Mouse (Mus musculus) embryonic facial prominence, embryonic 11.5 days (tissue): Measurements from ENCODE around the gene Tas2r107. TPM values are rescaled to one million over a fixed set of nuclear protein-coding genes. Genes with fewer than 3 reads are reported as not detected.
"Not testable (repeated sequence)": the region's sequence is repeated elsewhere in the genome, so short reads cannot be mapped to it uniquely, and the experiment has no call there.

Source experiments
- ATAC-seq: fragments of 200-750 bp; cut with Nextera tagmentation; replicated peaks from 2 replicates; pipeline ENCODE4 v1.8.0; 2017; ENCODE audit warnings: low read depth; ENCODE audit not compliant: insufficient number of reproducible peaks, low FRiP score, low TSS enrichment
- DNase-seq: peaks from one replicate; pipeline ENCODE4 v3.0.0-alpha.2; 2015; ENCODE audit warnings: low spot score
- H3K27ac ChIP-seq: fragments of 300-500 bp; sonication (generic); replicated peaks from 2 replicates; pipeline ENCODE4 v1.5.1; 2014; ENCODE audit warnings: mild to moderate bottlenecking, low read depth, low read length, control low read depth
- H3K27me3 ChIP-seq: fragments of 300-500 bp; sonication (generic); 2 replicates; pipeline ENCODE4 v1.6.1; 2014; ENCODE audit warnings: mild to moderate bottlenecking, low read length, moderate library complexity, mixed read lengths; ENCODE audit not compliant: control insufficient read depth, insufficient read depth
- H3K36me3 ChIP-seq: fragments of 300-500 bp; sonication (generic); replicated peaks from 2 replicates; pipeline ENCODE4 v1.6.1; 2014; ENCODE audit warnings: low read depth, mild to moderate bottlenecking, low read length, moderate library complexity, mixed read lengths; ENCODE audit not compliant: control insufficient read depth, insufficient read depth
- H3K4me1 ChIP-seq: fragments of 300-500 bp; sonication (generic); 2 replicates; pipeline ENCODE4 v1.6.1; 2014; ENCODE audit warnings: low read length, mixed read lengths; ENCODE audit not compliant: control insufficient read depth, insufficient read depth
- H3K4me2 ChIP-seq: fragments of 300-500 bp; sonication (generic); 2 replicates; pipeline ENCODE4 v1.6.1; 2014; ENCODE audit warnings: low read depth, mild to moderate bottlenecking, control low read depth, low read length, moderate library complexity
- H3K4me3 ChIP-seq: fragments of 300-500 bp; sonication (generic); 2 replicates; pipeline ENCODE4 v1.5.1; 2014; ENCODE audit warnings: low read depth, low read length, control low read depth
- H3K9ac ChIP-seq: fragments of 300-500 bp; sonication (generic); replicated peaks from 2 replicates; pipeline ENCODE4 v1.6.1; 2014; ENCODE audit warnings: mild to moderate bottlenecking, control low read depth, low read length
- H3K9me3 ChIP-seq: fragments of 300-500 bp; sonication (generic); replicated peaks from 2 replicates; pipeline ENCODE4 v1.6.1; 2016; ENCODE audit warnings: mild to moderate bottlenecking, low read length, inconsistent platforms, mixed read lengths; ENCODE audit not compliant: control insufficient read depth
- WGBS: fragments of 180-500 bp; shearing (Covaris S2); extraction: QIAGEN DNeasy Blood & Tissue Kit; methylation state at CpG from one replicate; pipeline ENCODE4 v1.1.7; 2014; 5-methylcytosine and 5-hydroxymethylcytosine counted together
- polyA plus RNA-seq: library from polyadenylated mRNA; unstranded; fragments of >200 nt; fragmentation: Nextera tagmentation; extraction: Ambion mirVana; gene quantifications from 2 replicates; pipeline ENCODE4 v1.2.1, GENCODE M21; 2014

Gene Tas2r107
- not detected in 2 replicates for polyA plus RNA-seq

- no peaks in the 10 kb centered on the region for H3K27me3 ChIP-seq
- no peak within 1 kb of the TSS for H3K4me2 ChIP-seq
- no peaks in the 10 kb centered on the region for H3K4me1 ChIP-seq
- no peak within 1 kb of the TSS for H3K4me3 ChIP-seq
- H3K27ac ChIP-seq: no peak within 1 kb of the TSS
- no peaks in the 10 kb centered on the region for H3K36me3 ChIP-seq
- no peak for DNase-seq
- no peak within 1 kb of the TSS for H3K9ac ChIP-seq
- ATAC-seq: no peak
- H3K9me3 ChIP-seq: no peaks in the 10 kb centered on the region
Measured at GRCm38 (mm10) chr6:131660049-131660448, at the start of gene Tas2r107. Gene Tas2r107, minus strand, starts transcription at chr6:131660149.

GRCm38 (mm10) chr6:131689963-131690362 lies 30.0 kb upstream of the Tas2r107 start, which contains the start of gene Tas2r114:
Gene Tas2r114, minus strand, starts transcription at chr6:131690063.
- no peak for ATAC-seq

DNA sequence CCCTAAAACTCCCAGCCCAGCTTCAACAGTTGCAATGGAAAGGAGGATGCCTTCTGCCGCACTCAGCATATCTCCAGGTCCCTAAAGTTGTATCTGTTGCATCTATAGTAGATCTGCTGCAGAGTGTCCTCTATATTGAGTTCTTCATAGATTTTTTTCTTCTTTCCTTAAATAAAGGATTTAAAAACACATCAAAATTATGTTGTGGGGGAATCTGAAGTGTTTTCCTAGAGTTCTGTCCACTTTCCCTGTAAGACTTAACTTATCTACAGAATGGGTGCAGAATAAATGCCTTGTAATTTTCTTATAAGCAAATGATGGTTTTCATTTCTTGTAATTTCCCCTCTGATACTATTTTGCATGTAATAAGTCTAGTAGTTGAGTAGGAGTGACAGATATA lies 27.4 kb upstream of the Tas2r107 start, which contains the start of gene Tas2r105:
Gene Tas2r105 (minus strand): TSS at position 101 of the 400 bp plus-strand sequence.
- Histone ChIP-seq H3K4me3 (no peak within 1 kb of the TSS), H3K9me3 (no peaks in the 10 kb centered on the region), H3K36me3 (no peaks in the 10 kb centered on the region), H3K27ac (no peak within 1 kb of the TSS), H3K27me3 (no peaks in the 10 kb centered on the region), H3K9ac (no peak within 1 kb of the TSS), H3K4me1 (no peaks in the 10 kb centered on the region), H3K4me2 (no peak within 1 kb of the TSS)
- ATAC-seq (no peak), DNase-seq (no peak)
- WGBS: 88% methylated on average over 1 of the region's 1 CpGs

More at GRCm38 (mm10) chr6:131689963-131690362, 30.0 kb upstream of the Tas2r107 start, which contains the start of gene Tas2r114:
- Histone ChIP-seq H3K27ac (no peak within 1 kb of the TSS), H3K27me3 (no peaks in the 10 kb centered on the region), H3K4me1 (no peaks in the 10 kb centered on the region), H3K36me3 (no peaks in the 10 kb centered on the region), H3K9me3 (no peaks in the 10 kb centered on the region), H3K9ac (no peak within 1 kb of the TSS), H3K4me3 (no peak within 1 kb of the TSS), H3K4me2 (no peak within 1 kb of the TSS)
- DNase-seq: no peak

GRCm38 (mm10) chr6:131685644-131686043 lies 25.7 kb upstream of the Tas2r107 start, which contains the start of gene Tas2r104:
Gene Tas2r104, minus strand, starts transcription at chr6:131685744.
- Histone ChIP-seq H3K27ac (no peak within 1 kb of the TSS), H3K27me3 (no peaks in the 10 kb centered on the region), H3K9me3 (no peaks in the 10 kb centered on the region), H3K4me2 (no peak within 1 kb of the TSS), H3K4me1 (no peaks in the 10 kb centered on the region), H3K36me3 (no peaks in the 10 kb centered on the region), H3K4me3 (no peak within 1 kb of the TSS), H3K9ac (no peak within 1 kb of the TSS)
- 71% methylated on average over 1 of the region's 1 CpGs for WGBS
- ATAC-seq (no peak), DNase-seq (no peak)

- WGBS: 73% methylated on average over 3 of the region's 3 CpGs
- Histone ChIP-seq H3K9me3 (no peaks in the 10 kb centered on the region), H3K27me3 (no peaks in the 10 kb centered on the region), H3K4me2 (no peak within 1 kb of the TSS), H3K36me3 (no peaks in the 10 kb centered on the region), H3K9ac (no peak within 1 kb of the TSS), H3K27ac (no peak within 1 kb of the TSS), H3K4me1 (no peaks in the 10 kb centered on the region), H3K4me3 (no peak within 1 kb of the TSS)
- ATAC-seq (no peak), DNase-seq (no peak)
Measured at GRCm38 (mm10) chr6:131678786-131679185, 18.8 kb upstream of the Tas2r107 start, which contains the start of gene Tas2r106. Gene Tas2r106, minus strand, starts transcription at chr6:131678886.

- WGBS: 75% methylated on average over 3 of the region's 3 CpGs
- Histone ChIP-seq H3K27me3 (no peaks in the 10 kb centered on the region), H3K27ac (no peak within 1 kb of the TSS), H3K9ac (no peak within 1 kb of the TSS), H3K36me3 (no peaks in the 10 kb centered on the region), H3K9me3 (no peaks in the 10 kb centered on the region), H3K4me1 (no peaks in the 10 kb centered on the region), H3K4me2 (no peak within 1 kb of the TSS), H3K4me3 (no peak within 1 kb of the TSS)
- ATAC-seq: no peak
- no peak for DNase-seq
Measured at GRCm38 (mm10) chr6:131630812-131631211, 29.1 kb downstream of the Tas2r107 start, which contains the start of gene Tas2r130. Gene Tas2r130, minus strand, starts transcription at chr6:131630912.

- H3K4me2 ChIP-seq, H3K4me3 ChIP-seq, ATAC-seq, H3K27ac ChIP-seq, DNase-seq, H3K9ac ChIP-seq, H3K36me3 ChIP-seq, H3K9me3 ChIP-seq, H3K4me1 ChIP-seq, H3K27me3 ChIP-seq: not testable (repeated sequence)
- 100% methylated on average over 1 of the region's 1 CpGs for WGBS
Measured at GRCm38 (mm10) chr6:131609956-131610355, 50.0 kb downstream of the Tas2r107 start.
